Mouse (Mus musculus) MEL (cell line): ENCODE data around the gene Itpk1.

ENCODE experiments used
- KAT2A ChIP-seq: conservative IDR thresholded peaks from 2 replicates; pipeline ENCODE4 v1.6.1; 2012; ENCODE audit warnings: low read depth, low read length, improper control_type of control experiment, inconsistent platforms
- USF1 ChIP-seq: IDR thresholded peaks from 2 replicates; pipeline ENCODE4 v1.6.1; 2014; ENCODE audit warnings: low read depth, mild to moderate bottlenecking, inconsistent platforms, low read length, improper control_type of control experiment, moderate library complexity

- TF ChIP-seq USF1 (no peak), KAT2A (no peak)
Measured at GRCm38 (mm10) chr12:102618085-102618484, 86.6 kb downstream of the Itpk1 start.
